Mouse (Mus musculus): ENCODE data around the gene Ggct. TPM values are rescaled to one million over a fixed set of nuclear protein-coding genes. Genes with fewer than 3 reads are reported as not detected.

The Ggct gene
- total RNA-seq, 2 experiments from 2014 or later = 24.3 to 24.7 TPM

Other genes with a start within 250 kb of the Ggct start
- gene Znrf2, start 176.0 kb downstream of the Ggct start, total RNA-seq (2021) = 10 to 100 TPM; 16.1 to 18.1 TPM
- gene Nod1, start 20.3 kb downstream of the Ggct start, total RNA-seq (2021) = 10 to 100 TPM; 19.8 to 21.2 TPM
- 10 to 100 TPM; 60.7 to 62.6 TPM for gene Gars, start 45.1 kb upstream of the Ggct start, total RNA-seq (2021)
- gene Crhr2, start 140.1 kb upstream of the Ggct start, total RNA-seq (2021) = 10 to 100 TPM; 22.8 to 23.2 TPM
- 10 to 100 TPM; 23.4 to 29.7 TPM for gene Inmt, start 182.1 kb upstream of the Ggct start, total RNA-seq (2021)
- 1 to 10 TPM; 5.5 to 5.9 TPM for gene Mindy4, start 210.4 kb upstream of the Ggct start, total RNA-seq (2021)